Mouse (Mus musculus) kidney, adult 2 months (tissue): Measurements from ENCODE around the gene 1700102P08Rik. TPM values are rescaled to one million over a fixed set of nuclear protein-coding genes. Genes with fewer than 3 reads are reported as not detected.
A peak's percentile ranks its signal among the peaks of the same experiment; 100 is the strongest.

ENCODE experiments used
- DNase-seq: peaks from one replicate; pipeline ENCODE4 v3.0.0; 2021
- H3K27ac ChIP-seq: fragments of 200-500 bp; 2 replicates; pipeline ENCODE4 v1.5.1; 2012; ENCODE audit warnings: low read depth, low read length, control low read depth, inconsistent platforms; ENCODE audit not compliant: insufficient read depth
- H3K27me3 ChIP-seq: fragments of 200-500 bp; replicated peaks from 2 replicates; pipeline ENCODE4 v1.6.1; 2012; ENCODE audit warnings: mild to moderate bottlenecking, moderate library complexity, low read length, inconsistent platforms; ENCODE audit not compliant: control insufficient read depth, insufficient read depth
- H3K36me3 ChIP-seq: fragments of 200-500 bp; 2 replicates; pipeline ENCODE4 v1.6.1; 2012; ENCODE audit warnings: mild to moderate bottlenecking, moderate library complexity, low read length, inconsistent platforms; ENCODE audit not compliant: control insufficient read depth, insufficient read depth
- H3K4me1 ChIP-seq: fragments of 200-500 bp; 2 replicates; pipeline ENCODE4 v1.6.1; 2011; ENCODE audit warnings: low read length; ENCODE audit not compliant: control insufficient read depth, insufficient read depth
- H3K4me3 ChIP-seq: fragments of 200-500 bp; 2 replicates; pipeline ENCODE4 v1.5.1; 2011; ENCODE audit warnings: mild to moderate bottlenecking, low read depth, low read length, control low read depth; ENCODE audit not compliant: insufficient read depth
- CTCF ChIP-seq: fragments of 200-500 bp; conservative IDR thresholded peaks from 2 replicates; pipeline ENCODE4 v1.5.1; 2011; ENCODE audit warnings: low read depth, mild to moderate bottlenecking, control low read depth, low read length, moderate library complexity, mixed read lengths; ENCODE audit not compliant: insufficient read depth, insufficient read length
- POLR2A ChIP-seq: fragments of 200-500 bp; IDR thresholded peaks from one replicate; pipeline ENCODE4 v1.6.1; 2011; ENCODE audit warnings: low read depth, low read length, control low read depth
- WGBS: fragments of 180-500 bp; shearing (Covaris S2); methylation state at CpG from one replicate; pipeline ENCODE4 v1.1.7; 2018; 5-methylcytosine and 5-hydroxymethylcytosine counted together
- polyA plus RNA-seq: library from polyadenylated mRNA; depleted of rRNA; stranded (reverse); fragments of >200 nt; gene quantifications from 2 replicates; pipeline ENCODE4 v1.2.3, GENCODE M21; 2012

1700102P08Rik gene
- polyA plus RNA-seq, 1 experiment = 0.50 TPM

- 0 out of 2 replicates have a peak overlapping the region, but pooled peaks have one; percentile 14 for H3K27ac ChIP-seq
- TF ChIP-seq CTCF (no peak), POLR2A (no peak)
- no peaks in the 10 kb centered on the region for H3K27me3 ChIP-seq
- no peak overlapping the region for H3K4me3 ChIP-seq
- peaks cover 1% of the 10 kb centered on the region; the same call in 1 of the 2 replicates for H3K36me3 ChIP-seq
- WGBS = 62% methylated on average over 10 of the region's 10 CpGs
- peak; percentile 62 for DNase-seq
- peaks cover 3% of the 10 kb centered on the region; the same call in 1 of the 2 replicates for H3K4me1 ChIP-seq
Measured at GRCm38 (mm10) chr9:108388601-108389000, 4.0 kb upstream of the 1700102P08Rik start.

GRCm38 (mm10) chr9:108389220-108389619 is 3.4 kb upstream of the 1700102P08Rik start:
- peak; percentile 71 for DNase-seq
- Histone ChIP-seq H3K4me3 (no peak overlapping the region), H3K36me3 (peaks cover 1% of the 10 kb centered on the region; the same call in 1 of the 2 replicates), H3K4me1 (peaks cover 3% of the 10 kb centered on the region; the same call in 1 of the 2 replicates), H3K27me3 (no peaks in the 10 kb centered on the region), H3K27ac (no peak overlapping the region)
- 53% methylated on average over 6 of the region's 6 CpGs for WGBS
- no peak for TF ChIP-seq POLR2A
- no peak for TF ChIP-seq CTCF

GRCm38 (mm10) chr9:108394191-108394590 is 1.6 kb downstream of the 1700102P08Rik start:
- TF ChIP-seq POLR2A (no peak), CTCF (no peak)
- 71% methylated on average over 6 of the region's 6 CpGs for WGBS
- H3K36me3 ChIP-seq = peaks cover 1% of the 10 kb centered on the region; the same call in 1 of the 2 replicates
- H3K27ac ChIP-seq = no peak overlapping the region
- H3K27me3 ChIP-seq = no peaks in the 10 kb centered on the region
- no peak overlapping the region for H3K4me3 ChIP-seq
- DNase-seq = peak; percentile 78
- peaks cover 4% of the 10 kb centered on the region; the same call in 1 of the 2 replicates for H3K4me1 ChIP-seq

- TF ChIP-seq POLR2A (no peak), CTCF (no peak)
- Histone ChIP-seq H3K4me3 (no peak overlapping the region), H3K4me1 (peaks cover 4% of the 10 kb centered on the region; the same call in 1 of the 2 replicates), H3K27ac (no peak overlapping the region), H3K27me3 (no peaks in the 10 kb centered on the region), H3K36me3 (peaks cover 1% of the 10 kb centered on the region; the same call in 1 of the 2 replicates)
- 93% methylated on average over 1 of the region's 1 CpGs for WGBS
- no peak for DNase-seq
Measured at GRCm38 (mm10) chr9:108395427-108395826, 2.8 kb downstream of the 1700102P08Rik start.

GRCm38 (mm10) chr9:108398324-108398723 is 5.7 kb downstream of the 1700102P08Rik start:
- no peak for DNase-seq
- peaks cover 10% of the 10 kb centered on the region; the same call in 1 of the 2 replicates for H3K4me1 ChIP-seq
- no peaks in the 10 kb centered on the region for H3K36me3 ChIP-seq
- TF ChIP-seq POLR2A (no peak), CTCF (no peak)
- H3K27me3 ChIP-seq = no peaks in the 10 kb centered on the region
- WGBS = 94% methylated on average over 3 of the region's 3 CpGs
- H3K4me3 ChIP-seq = no peak overlapping the region
- no peak overlapping the region for H3K27ac ChIP-seq

- TF ChIP-seq CTCF (no peak), POLR2A (no peak)
- H3K36me3 ChIP-seq = no peaks in the 10 kb centered on the region
- peaks cover 6% of the 10 kb centered on the region; the same call in 1 of the 2 replicates for H3K4me1 ChIP-seq
- peak overlapping the region; percentile 3; the same call in 1 of the 2 replicates for H3K27ac ChIP-seq
- H3K27me3 ChIP-seq = no peaks in the 10 kb centered on the region
- peak; percentile 79 for DNase-seq
- 42% methylated on average over 7 of the region's 7 CpGs for WGBS
- H3K4me3 ChIP-seq = no peak overlapping the region
Measured at GRCm38 (mm10) chr9:108401186-108401960, 8.8 kb downstream of the 1700102P08Rik start.

- no peak for DNase-seq
- Histone ChIP-seq H3K27me3 (no peaks in the 10 kb centered on the region), H3K36me3 (no peaks in the 10 kb centered on the region), H3K4me3 (no peak overlapping the region), H3K4me1 (peaks cover 6% of the 10 kb centered on the region; the same call in 1 of the 2 replicates), H3K27ac (no peak overlapping the region)
- 84% methylated on average over 4 of the region's 4 CpGs for WGBS
- TF ChIP-seq POLR2A (no peak), CTCF (no peak)
Measured at GRCm38 (mm10) chr9:108403081-108403480, 10.5 kb downstream of the 1700102P08Rik start.
